20 mouse cellular contexts compared by ENCODE assay signal in genomic region chr10:23530715-23531114, GRCm38 (mm10).
"Had no signal": no experiment of that assay in that cellular context is flagged by ENCODE, and none has a peak within 500 bp of the region (broad histone marks: within the 10 kb centered on the region; RNA-seq: fewer than 3 reads in every experiment).

No protein-coding gene starts in this region.

- H3K27me3 ChIP-seq: lung, embryonic 15.5 days; megakaryocyte, embryonic 14.5 days; midbrain, embryonic 13.5 days; midbrain, embryonic 15.5 days; neural tube, embryonic 13.5 days; neural tube, embryonic 15.5 days had no signal

- H3K4me2 ChIP-seq: lung, embryonic 15.5 days; midbrain, embryonic 11.5 days; midbrain, embryonic 13.5 days; midbrain, embryonic 15.5 days; neural tube, embryonic 13.5 days; neural tube, embryonic 15.5 days had no signal

- H3K9ac ChIP-seq: lung, embryonic 15.5 days; midbrain, embryonic 13.5 days; midbrain, embryonic 15.5 days; neural tube, embryonic 13.5 days; neural tube, embryonic 15.5 days had no signal

- ATAC-seq: lung, postnatal 0 days; midbrain, embryonic 13.5 days; midbrain, embryonic 15.5 days had no signal

- H3K36me3 ChIP-seq: lung, embryonic 15.5 days; midbrain, embryonic 13.5 days; midbrain, embryonic 15.5 days; neural tube, embryonic 13.5 days; neural tube, embryonic 15.5 days had no signal

- H3K4me1 ChIP-seq: lung, embryonic 15.5 days; megakaryocyte, embryonic 14.5 days; midbrain, embryonic 13.5 days; midbrain, embryonic 15.5 days; neural tube, embryonic 13.5 days; neural tube, embryonic 15.5 days had no signal

- DNase-seq: lung, adult 2 months; lung, postnatal 14 days; lung, postnatal 36 days; retina, postnatal 1 day; right cerebral cortex, adult 18-20 months; right cerebral cortex, postnatal 25 days; right cerebral cortex, postnatal 4 days; spleen, adult 18-20 months; thymus, adult 18-20 months; thymus, postnatal 14 days; thymus, postnatal 36 days had no signal

- H3K4me3 ChIP-seq: lung, embryonic 15.5 days; megakaryocyte, embryonic 14.5 days; midbrain, embryonic 13.5 days; midbrain, embryonic 15.5 days; neural tube, embryonic 13.5 days; neural tube, embryonic 15.5 days had no signal

- H3K27ac ChIP-seq: lung, embryonic 15.5 days; macrophage; midbrain, embryonic 13.5 days; midbrain, embryonic 15.5 days; neural tube, embryonic 13.5 days; neural tube, embryonic 15.5 days had no signal

- H3K9me3 ChIP-seq: lung, embryonic 15.5 days; midbrain, embryonic 13.5 days; midbrain, embryonic 15.5 days; neural tube, embryonic 13.5 days; neural tube, embryonic 15.5 days had no signal
